Mouse (Mus musculus) spleen, adult 2 months (tissue): ENCODE results near the gene Mrrf.

Source experiments
- CTCF ChIP-seq: fragments of 200-500 bp; IDR thresholded peaks from 2 replicates; pipeline ENCODE4 v1.5.1; 2011; ENCODE audit warnings: mild to moderate bottlenecking, inconsistent platforms; ENCODE audit not compliant: insufficient read depth, insufficient read length, insufficient replicate concordance; ENCODE audit errors: extremely low read depth
- POLR2A ChIP-seq: fragments of 200-500 bp; IDR thresholded peaks from 2 replicates; pipeline ENCODE4 v1.6.1; 2011; ENCODE audit warnings: low read depth, low read length, inconsistent platforms

DNA sequence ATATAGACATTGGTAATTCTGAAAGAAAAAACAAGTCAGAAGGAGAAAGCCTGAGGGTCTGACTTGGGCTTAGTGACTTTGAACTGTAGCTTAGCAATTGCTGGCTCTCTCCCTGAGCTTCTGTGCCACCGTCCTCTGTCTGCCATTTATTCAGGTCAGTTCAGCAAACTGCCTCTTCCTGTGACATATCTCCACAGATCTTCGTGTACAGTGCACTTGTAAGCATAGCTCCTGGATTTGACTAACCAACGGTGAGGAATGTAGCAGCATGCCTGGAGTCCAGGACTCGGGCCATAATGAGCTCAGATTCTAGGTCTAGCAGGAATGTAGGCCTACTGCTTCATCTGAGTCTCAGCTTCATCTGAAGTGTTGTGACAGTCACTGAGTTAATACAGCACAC lies 33.0 kb downstream of the Mrrf start:
- TF ChIP-seq CTCF: no peak
- no peak for TF ChIP-seq POLR2A
